Mouse (Mus musculus) liver, embryonic 14.5 days (tissue): ENCODE results near the gene Spop. TPM values are rescaled to one million over a fixed set of nuclear protein-coding genes. Genes with fewer than 3 reads are reported as not detected.

ENCODE experiments used
- ATAC-seq: fragments of 200-750 bp; cut with Nextera tagmentation; 2 replicates; pipeline ENCODE4 v1.8.0; 2017; ENCODE audit warnings: moderate number of reproducible peaks, mild to moderate bottlenecking, moderate library complexity; ENCODE audit not compliant: insufficient read depth
- DNase-seq, 3 experiments: peaks; one replicate each; pipeline ENCODE4 v3.0.0-alpha.2; 2012 to 2013; ENCODE audit warnings: low read depth in 3 of 3, low spot score in 3 of 3
- H3K27ac ChIP-seq: fragments of 300-500 bp; sonication (generic); 2 replicates; pipeline ENCODE4 v1.5.1; 2014; ENCODE audit warnings: moderate library complexity, mild to moderate bottlenecking, control low read depth, inconsistent platforms
- H3K27me3 ChIP-seq: fragments of 300-500 bp; sonication (generic); 2 replicates; pipeline ENCODE4 v1.6.1; 2014; ENCODE audit warnings: mild to moderate bottlenecking, low read length, moderate library complexity; ENCODE audit not compliant: control insufficient read depth, insufficient read depth
- H3K36me3 ChIP-seq: fragments of 300-500 bp; sonication (generic); replicated peaks from 2 replicates; pipeline ENCODE4 v1.6.1; 2014; ENCODE audit warnings: low read depth; ENCODE audit not compliant: control insufficient read depth, insufficient read depth
- H3K4me1 ChIP-seq, 2 experiments: fragments of 200-500 bp in 1 of 2; fragments of 300-500 bp in 1 of 2; sonication (generic) in 1 of 2; replicated peaks; 2 replicates each; pipeline ENCODE4 v1.6.1; 2012 to 2014; ENCODE audit warnings: antibody characterized with exemption in 1 of 2, inconsistent platforms in 1 of 2, low read length in 1 of 2; ENCODE audit not compliant: control insufficient read depth in 2 of 2, insufficient read depth in 2 of 2
- H3K4me2 ChIP-seq: fragments of 300-500 bp; sonication (generic); 2 replicates; pipeline ENCODE4 v1.6.1; 2014; ENCODE audit warnings: low read depth, mild to moderate bottlenecking, control low read depth, moderate library complexity
- H3K4me3 ChIP-seq, 2 experiments: fragments of 200-500 bp in 1 of 2; fragments of 300-500 bp in 1 of 2; sonication (generic) in 1 of 2; 2 replicates each; pipeline ENCODE4 v1.5.1; 2012 to 2014; ENCODE audit warnings: low read depth in 2 of 2, low read length in 2 of 2, mild to moderate bottlenecking in 2 of 2, control low read depth in 1 of 2, inconsistent platforms in 1 of 2, moderate library complexity in 1 of 2; ENCODE audit not compliant: insufficient read depth in 1 of 2
- H3K9ac ChIP-seq: fragments of 300-500 bp; sonication (generic); replicated peaks from 2 replicates; pipeline ENCODE4 v1.6.1; 2014; ENCODE audit warnings: mild to moderate bottlenecking, control low read depth, moderate library complexity
- H3K9me3 ChIP-seq: fragments of 300-500 bp; sonication (generic); 2 replicates; pipeline ENCODE4 v1.6.1; 2016; ENCODE audit warnings: low read length, mixed read lengths; ENCODE audit not compliant: control insufficient read depth
- CTCF ChIP-seq: IDR thresholded peaks from 2 replicates; pipeline ENCODE4 v1.5.1; 2016; ENCODE audit warnings: antibody characterized with exemption, low read depth, control low read depth
- EP300 ChIP-seq: IDR thresholded peaks from 2 replicates; pipeline ENCODE4 v1.6.1; 2016; ENCODE audit warnings: antibody characterized with exemption, low read depth
- WGBS: fragments of 180-500 bp; shearing (Covaris S2); extraction: QIAGEN DNeasy Blood & Tissue Kit; methylation state at CpG from one replicate; pipeline ENCODE4 v1.1.7; 2014; ENCODE audit not compliant: insufficient replicate concordance; 5-methylcytosine and 5-hydroxymethylcytosine counted together
- polyA plus RNA-seq, 2 experiments: library from polyadenylated mRNA; depleted of rRNA in 1 of 2; stranded (reverse) in 1 of 2; unstranded in 1 of 2; fragments of >200 nt; fragmentation: Nextera tagmentation in 1 of 2; extraction: Ambion mirVana in 1 of 2; gene quantifications; 2 replicates each; pipeline versions ENCODE4 v1.2.1 to v1.2.3; 2012 to 2014

Gene Spop
- polyA plus RNA-seq, 2 experiments = 22.0 to 31.8 TPM

- Histone ChIP-seq H3K4me1 (no peaks in the 10 kb centered on the region), H3K4me2 (no peak overlapping the region), H3K9me3 (no peaks in the 10 kb centered on the region), H3K27me3 (no peaks in the 10 kb centered on the region), H3K4me3 (no peak overlapping the region), H3K9ac (no peak overlapping the region), H3K27ac (no peak overlapping the region), H3K36me3 (peaks cover 2% of the 10 kb centered on the region; the same call in 1 of the 2 replicates)
- ATAC-seq (no peak), DNase-seq (no peak)
- WGBS = 14% methylated on average over 2 of the region's 2 CpGs
- TF ChIP-seq EP300 = no peak
- TF ChIP-seq CTCF = no peak
These were observed 31.5 kb downstream of the Spop start for GRCm38 (mm10) chr11:95445371-95445770.

GRCm38 (mm10) chr11:95446580-95447305 is 32.9 kb downstream of the Spop start:
- Histone ChIP-seq H3K4me1 (no peaks in the 10 kb centered on the region), H3K4me2 (no peak overlapping the region), H3K36me3 (peaks cover 2% of the 10 kb centered on the region; the same call in 1 of the 2 replicates), H3K27me3 (no peaks in the 10 kb centered on the region), H3K9me3 (no peaks in the 10 kb centered on the region), H3K9ac (no peak overlapping the region), H3K27ac (no peak overlapping the region), H3K4me3 (no peak overlapping the region)
- 80% methylated on average over 6 of the region's 6 CpGs for WGBS
- no peak for DNase-seq
- no peak for ATAC-seq
- TF ChIP-seq EP300 = no peak
- TF ChIP-seq CTCF = no peak

GRCm38 (mm10) chr11:95448346-95448745 is 34.5 kb downstream of the Spop start:
- TF ChIP-seq EP300 (no peak), CTCF (no peak)
- Histone ChIP-seq H3K9me3 (no peaks in the 10 kb centered on the region), H3K27me3 (no peaks in the 10 kb centered on the region), H3K4me2 (no peak overlapping the region), H3K4me1 (no peaks in the 10 kb centered on the region), H3K27ac (no peak overlapping the region), H3K4me3 (no peak overlapping the region), H3K36me3 (peaks cover 2% of the 10 kb centered on the region; the same call in 1 of the 2 replicates), H3K9ac (no peak overlapping the region)
- 76% methylated on average over 3 of the region's 3 CpGs for WGBS
- ATAC-seq = no peak
- DNase-seq = no peak

- Histone ChIP-seq H3K4me1 (no peaks in the 10 kb centered on the region), H3K36me3 (no peaks in the 10 kb centered on the region), H3K9ac (no peak overlapping the region), H3K4me2 (no peak overlapping the region), H3K4me3 (no peak overlapping the region), H3K27ac (no peak overlapping the region), H3K9me3 (no peaks in the 10 kb centered on the region), H3K27me3 (no peaks in the 10 kb centered on the region)
- 25% methylated on average over 8 of the region's 8 CpGs for WGBS
- ATAC-seq (no peak), DNase-seq (no peak)
- TF ChIP-seq CTCF (no peak), EP300 (no peak)
These were observed 41.5 kb downstream of the Spop start for GRCm38 (mm10) chr11:95455331-95455730.

- Histone ChIP-seq H3K9ac (no peak overlapping the region), H3K4me3 (no peak overlapping the region), H3K27ac (no peak overlapping the region), H3K36me3 (no peaks in the 10 kb centered on the region), H3K27me3 (no peaks in the 10 kb centered on the region), H3K4me1 (no peaks in the 10 kb centered on the region; a peak in 1 of 4 replicates), H3K9me3 (no peaks in the 10 kb centered on the region), H3K4me2 (no peak overlapping the region)
- TF ChIP-seq EP300 (no peak), CTCF (no peak)
- 61% methylated on average over 2 of the region's 2 CpGs for WGBS
- DNase-seq (no peak), ATAC-seq (no peak)
These were observed 47.0 kb downstream of the Spop start for GRCm38 (mm10) chr11:95460872-95461271.
